Mouse (Mus musculus): ENCODE data around the gene Rdh11.

DNA sequence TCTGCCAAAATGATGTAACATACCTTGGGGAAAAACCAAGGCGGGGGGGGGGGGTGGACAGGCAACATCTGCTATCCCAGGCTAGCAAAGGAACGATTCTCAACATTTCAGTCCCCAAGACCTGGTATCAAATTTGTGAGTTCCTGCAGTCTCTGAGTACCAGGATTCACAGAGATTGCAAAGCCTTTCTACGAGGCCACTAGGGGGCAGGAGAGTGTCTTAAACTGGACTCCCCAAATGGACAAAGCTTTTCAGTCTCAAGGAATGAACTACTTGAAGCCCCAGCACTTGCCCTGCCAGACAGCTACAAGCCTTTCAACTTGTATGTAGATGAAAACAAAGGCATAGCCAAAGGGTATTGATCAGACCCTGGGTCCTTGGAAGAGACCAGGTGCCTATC is 1.3 kb upstream of the Rdh11 start:
- TF ChIP-seq CTCF (IDR thresholded peaks at IDR 0.05; ENCODE audit: low read depth) = peak; percentile 86
- TF ChIP-seq EP300 (IDR thresholded peaks at IDR 0.05; ENCODE audit: low read depth) = no peak

Data from liver, postnatal 0 days (tissue).